Mouse (Mus musculus) erythroblast, embryonic 14.5 days (primary cell): ENCODE data around the gene Zbtb22.

Experiments used
- GATA1 ChIP-seq: IDR thresholded peaks from 2 replicates; pipeline ENCODE4 v1.6.1; 2012; ENCODE audit warnings: low read length, inconsistent platforms, mixed read lengths
- TAL1 ChIP-seq: IDR thresholded peaks from 3 replicates; pipeline ENCODE4 v1.6.1; 2012; ENCODE audit warnings: low read length, inconsistent platforms, mixed read lengths

GRCm38 (mm10) chr17:33932970-33933369, 17.3 kb downstream of the Zbtb22 start:
- TF ChIP-seq TAL1, result no peak
- no peak for TF ChIP-seq GATA1
